Mouse (Mus musculus) stomach, postnatal 0 days (tissue): Measurements from ENCODE around the gene Hint1.

Source experiments
- CTCF ChIP-seq: IDR thresholded peaks from 2 replicates; pipeline ENCODE4 v1.5.1; 2016; ENCODE audit warnings: antibody characterized with exemption, low read depth, mild to moderate bottlenecking, moderate library complexity
- EP300 ChIP-seq: optimal IDR thresholded peaks from 2 replicates; pipeline ENCODE3; 2016; ENCODE audit warnings: antibody characterized with exemption

DNA sequence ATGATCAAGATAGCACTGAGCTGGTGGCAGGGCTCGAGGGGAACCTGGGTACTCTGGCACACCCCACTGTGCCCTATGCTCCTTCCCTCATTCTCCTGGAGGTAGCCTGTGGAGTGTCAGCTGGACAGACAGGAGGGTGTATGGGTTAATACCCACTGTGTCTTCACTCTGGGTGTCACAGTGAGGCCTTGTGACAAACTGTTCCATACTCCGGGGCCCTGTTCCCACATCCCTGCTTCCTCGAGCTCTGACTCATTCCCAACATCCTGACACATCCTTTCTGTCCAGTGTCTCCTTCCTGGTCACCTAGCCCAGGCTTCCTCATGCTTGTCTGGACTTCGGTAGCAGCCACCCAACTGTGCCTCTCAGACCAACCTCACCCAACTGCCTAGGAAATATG is 40.3 kb downstream of the Hint1 start:
- no peak for TF ChIP-seq CTCF
- TF ChIP-seq EP300: no peak
